Mouse (Mus musculus) urinary bladder, adult 2 months (tissue): Measurements from ENCODE around the gene Loxl1. TPM values are rescaled to one million over a fixed set of nuclear protein-coding genes. Genes with fewer than 3 reads are reported as not detected.

Experiments
- DNase-seq: peaks from one replicate; pipeline ENCODE4 v3.0.0; 2022; ENCODE audit warnings: low spot score
- polyA plus RNA-seq: library from polyadenylated mRNA; depleted of rRNA; stranded (reverse); fragments of >200 nt; gene quantifications from 2 replicates; pipeline ENCODE4 v1.2.3, GENCODE M21; 2012

Gene Loxl1
- polyA plus RNA-seq, 1 experiment: 56.0 TPM

DNA sequence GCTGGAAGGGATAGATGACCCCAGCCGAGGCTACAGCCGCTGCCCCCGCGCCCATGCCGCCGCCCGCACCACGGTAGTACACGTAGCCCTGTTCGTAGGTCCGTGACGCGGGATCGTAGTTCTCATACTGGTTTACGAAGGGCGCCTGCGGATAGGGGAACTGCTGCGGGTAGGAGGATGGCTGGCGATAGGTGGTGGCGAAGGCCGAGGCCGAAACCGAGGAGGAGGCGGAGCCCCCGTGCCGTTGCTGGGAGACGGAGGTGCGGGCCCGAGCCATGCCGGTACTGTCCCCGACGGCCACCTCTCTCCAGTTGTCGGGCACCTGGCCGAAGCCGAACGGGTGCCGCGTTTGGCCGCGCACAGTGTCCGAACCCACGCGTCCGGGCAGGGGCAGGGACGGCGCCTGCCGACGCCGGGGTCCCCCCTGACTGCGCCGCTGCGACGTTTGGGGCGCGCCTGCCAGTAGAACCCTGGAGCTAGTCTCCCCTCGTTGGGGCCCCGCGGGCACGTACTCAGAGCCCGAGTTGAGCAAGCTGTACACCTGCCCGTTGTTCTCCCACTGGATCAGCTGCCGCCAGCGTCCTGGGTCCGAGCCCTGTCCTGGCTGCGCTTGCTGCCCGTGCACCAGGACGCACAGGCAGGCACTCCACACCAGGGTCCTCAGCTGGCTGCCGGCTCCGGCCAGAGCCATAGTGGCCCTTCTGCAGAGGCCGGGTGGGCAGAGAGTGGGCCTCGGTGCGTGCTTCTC is 616 bp downstream of the Loxl1 start:
- DNase-seq: no peak

DNA sequence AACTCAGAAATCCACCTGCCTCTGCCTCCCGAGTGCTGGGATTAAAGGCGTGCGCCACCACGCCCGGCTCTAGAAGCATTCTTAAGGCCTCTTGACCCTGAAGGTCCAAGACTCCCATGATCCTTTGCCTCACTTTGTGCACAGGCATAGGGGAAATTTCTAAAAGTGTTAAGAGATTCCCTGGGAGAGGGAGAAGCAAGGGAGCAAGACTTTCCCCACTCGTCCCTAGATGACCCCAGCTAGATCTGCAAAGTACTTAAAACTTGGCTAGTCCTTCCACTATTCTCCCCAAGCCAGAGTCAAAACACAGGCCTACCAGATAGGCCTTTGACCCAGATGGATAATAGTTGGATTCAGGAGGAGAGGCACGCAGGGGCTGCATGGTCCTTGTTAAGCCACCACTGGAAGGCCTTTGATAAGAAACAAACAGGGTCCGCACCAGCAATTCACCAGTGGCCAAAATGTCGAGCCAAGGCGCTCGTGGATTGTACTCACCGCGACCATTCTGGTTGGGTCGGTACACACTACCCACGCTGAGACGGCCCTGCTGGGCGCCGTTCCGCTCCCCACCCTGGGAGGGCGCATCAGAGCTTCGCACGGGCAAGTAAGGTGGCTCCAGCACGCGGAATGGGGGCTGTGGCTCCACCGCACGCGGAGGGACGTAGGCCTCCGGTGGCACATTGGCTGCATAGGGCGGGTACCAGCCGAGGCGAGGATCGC is 1.6 kb downstream of the Loxl1 start:
- no peak for DNase-seq

DNA sequence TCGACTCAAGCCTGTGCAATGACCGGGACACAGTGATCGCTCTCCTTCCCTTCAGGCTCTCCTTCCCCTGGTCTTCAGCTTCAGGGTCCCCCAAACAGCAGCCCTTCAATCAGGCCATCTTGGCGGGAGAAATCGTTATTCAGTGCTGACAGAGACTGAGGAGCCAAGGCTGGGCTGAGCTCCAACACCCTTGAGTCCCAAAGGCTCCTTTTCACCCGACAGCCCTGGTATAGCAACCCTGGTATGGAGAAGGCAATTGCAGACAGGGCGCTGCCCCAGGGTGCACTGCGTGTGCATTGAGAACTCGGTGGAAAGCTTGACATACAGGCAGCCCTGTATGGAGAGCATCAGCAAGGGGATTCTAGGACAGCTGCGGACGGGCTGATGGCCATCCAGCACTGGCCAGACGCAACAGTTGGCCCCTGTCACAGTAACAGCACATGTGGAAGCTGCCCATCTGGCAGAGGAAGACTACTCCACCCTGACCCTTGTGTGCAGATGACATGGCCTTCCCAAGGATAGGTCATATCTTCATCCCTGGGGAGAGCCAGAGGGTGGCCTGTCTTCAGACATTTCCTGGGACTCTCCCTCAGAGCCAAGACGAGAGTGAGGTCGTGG is 2.8 kb downstream of the Loxl1 start:
- DNase-seq: no peak

DNA sequence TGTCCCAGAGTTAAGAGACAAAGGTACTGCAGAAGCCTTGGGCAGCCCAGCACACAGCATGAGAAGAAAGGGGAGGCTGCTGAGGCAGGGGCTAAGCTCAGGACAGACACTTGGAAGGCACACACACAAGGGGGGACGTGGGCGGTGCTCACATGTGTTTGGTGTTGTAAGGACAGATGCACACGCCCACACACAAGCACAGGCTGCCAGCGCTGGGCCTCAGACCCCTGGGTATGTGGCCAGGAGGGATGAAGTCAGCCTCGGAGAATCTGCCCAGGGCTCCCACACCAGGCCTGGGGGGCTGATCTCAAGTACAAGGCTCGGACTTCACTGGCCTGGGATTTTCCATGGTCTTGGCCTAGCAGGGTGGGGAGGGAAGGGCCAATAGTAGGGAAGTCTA is 4.6 kb downstream of the Loxl1 start:
- DNase-seq: no peak

DNA sequence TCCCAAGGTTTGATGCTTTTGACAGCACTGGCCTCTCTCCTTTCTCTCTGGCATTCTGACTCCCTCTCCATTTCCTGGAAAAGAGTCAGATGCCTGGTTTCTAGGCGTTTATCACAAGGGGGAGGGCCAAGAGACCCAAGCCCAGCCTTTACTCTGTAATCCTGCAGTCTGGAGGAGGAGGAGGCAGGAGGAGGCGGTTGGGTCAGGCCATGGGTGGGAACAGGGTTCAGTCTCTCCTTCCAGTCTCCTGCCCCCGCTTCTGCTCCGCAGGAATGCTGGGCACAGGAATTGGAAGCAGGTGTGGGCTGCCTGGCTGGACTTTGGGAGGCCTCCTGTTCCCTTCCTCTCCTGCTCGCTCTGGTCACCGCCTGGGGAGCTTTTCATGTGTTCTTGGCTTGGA is 7.3 kb downstream of the Loxl1 start:
- DNase-seq: no peak

DNA sequence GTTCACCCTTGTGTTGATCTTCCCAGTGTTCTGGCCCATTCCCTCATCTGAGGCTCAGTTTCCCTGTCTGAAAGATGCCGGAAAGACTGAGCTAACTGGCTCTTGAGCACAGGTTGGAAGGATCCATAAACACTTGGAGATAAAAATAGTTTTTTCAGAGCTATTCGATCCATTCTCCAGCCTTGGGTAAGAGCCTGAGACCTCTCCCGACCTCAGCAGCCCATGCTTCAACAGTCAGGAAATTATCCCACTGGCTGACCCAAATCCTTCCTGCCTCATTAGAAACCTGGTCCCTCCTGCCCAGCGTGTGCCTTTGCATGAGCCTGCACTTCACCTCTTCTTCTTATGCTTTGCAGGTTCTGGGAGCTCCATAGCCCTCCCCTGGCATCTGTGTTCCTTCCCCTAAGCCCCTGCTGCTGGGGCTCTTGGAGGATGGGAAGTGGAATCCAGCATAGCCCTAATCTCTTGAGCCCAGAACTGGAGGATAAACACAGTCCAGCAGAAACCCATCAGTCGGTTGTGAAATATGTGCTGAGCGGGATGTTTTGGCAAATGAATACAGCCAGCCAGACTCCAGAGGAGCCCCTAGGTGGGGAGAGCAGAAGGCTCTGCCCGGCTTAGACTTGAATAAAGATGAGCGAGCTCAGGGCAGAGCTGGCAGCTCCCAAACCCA is 9.3 kb downstream of the Loxl1 start:
- no peak for DNase-seq

DNA sequence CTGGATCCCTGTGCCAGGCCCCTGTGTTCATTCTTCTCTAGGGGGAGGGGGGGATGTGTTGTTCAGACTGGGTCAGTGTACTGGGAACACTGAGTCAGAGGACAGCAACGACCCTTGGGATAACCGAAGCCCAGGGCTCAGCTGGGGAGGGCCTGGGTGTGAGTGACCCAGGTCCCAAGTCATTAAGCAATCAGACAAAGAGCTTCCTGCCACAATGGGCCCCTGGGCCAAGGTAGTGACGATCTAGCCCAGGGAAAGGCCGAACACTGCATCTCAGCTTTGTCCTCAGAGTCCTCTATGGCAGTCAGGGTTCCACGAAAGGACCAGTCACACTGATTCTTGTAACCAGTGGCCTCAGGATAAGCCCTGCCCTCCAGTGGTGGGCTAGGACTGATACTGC is 9.9 kb downstream of the Loxl1 start:
- no peak for DNase-seq

DNA sequence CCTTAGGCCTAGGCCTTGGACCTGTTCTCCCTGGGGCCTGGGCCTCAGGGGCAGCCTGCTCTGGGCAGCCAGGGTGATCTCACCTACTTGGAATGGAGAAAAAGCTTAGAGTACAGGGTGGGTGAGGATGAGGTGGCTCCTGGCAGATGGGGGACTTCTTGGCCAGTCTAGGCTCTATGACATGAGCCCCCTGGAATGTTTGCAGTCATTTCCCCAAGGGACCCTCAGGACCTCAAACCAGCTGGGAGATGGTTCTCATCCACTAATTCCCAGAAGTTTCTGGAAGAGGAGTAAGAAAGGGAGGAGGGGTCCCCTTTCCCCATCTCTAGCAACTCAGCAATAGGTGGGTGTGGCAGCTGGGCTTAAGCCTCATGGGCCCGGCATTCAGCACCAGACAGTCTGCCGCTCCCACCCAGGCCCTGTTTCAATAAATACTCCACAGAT is 13.6 kb downstream of the Loxl1 start:
- DNase-seq: no peak

DNA sequence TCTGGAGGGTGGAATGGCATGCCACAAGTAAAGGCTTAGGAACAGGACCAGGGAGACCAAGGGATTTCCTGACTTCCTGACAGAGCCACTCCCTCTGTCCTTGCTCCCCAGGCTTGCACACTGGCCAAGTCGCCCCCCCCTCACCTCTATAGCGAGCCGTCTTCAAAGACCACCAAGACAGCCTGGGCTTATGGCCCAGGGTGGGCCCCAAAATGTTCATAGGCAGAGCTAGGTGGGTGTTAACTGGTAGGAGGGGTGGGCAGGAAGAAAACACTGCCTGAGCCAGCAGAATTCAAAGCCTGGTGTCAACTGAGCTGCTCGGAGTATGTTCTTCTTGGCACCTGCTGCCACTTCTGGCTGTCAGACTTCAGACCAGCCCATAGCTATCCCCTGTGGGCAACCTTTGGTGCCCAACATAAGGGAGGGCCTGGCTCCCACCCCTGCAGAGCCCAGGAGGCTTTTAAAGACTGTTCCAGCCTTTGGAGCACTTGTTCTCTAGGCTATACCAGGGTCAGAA is 15.0 kb downstream of the Loxl1 start:
- DNase-seq: no peak

DNA sequence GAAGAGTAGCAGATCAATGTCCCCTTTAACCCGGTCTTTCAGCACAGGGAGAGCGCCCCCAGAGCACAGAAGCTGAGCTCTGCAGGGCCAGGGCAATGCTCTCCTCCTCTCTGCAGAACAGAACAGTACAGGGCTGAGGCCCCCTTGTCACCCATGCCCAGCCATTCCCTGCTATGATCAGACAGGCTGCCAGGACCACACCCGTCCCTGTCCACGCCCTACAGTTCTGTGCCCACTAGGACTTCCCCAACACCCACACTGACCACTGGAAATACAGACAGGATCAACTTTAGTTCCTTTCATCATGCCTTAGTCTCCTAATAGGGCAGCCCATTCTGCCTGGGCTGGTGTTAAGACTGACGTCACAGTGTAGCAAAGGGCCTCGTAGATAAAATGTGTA is 15.9 kb downstream of the Loxl1 start:
- DNase-seq: no peak

DNA sequence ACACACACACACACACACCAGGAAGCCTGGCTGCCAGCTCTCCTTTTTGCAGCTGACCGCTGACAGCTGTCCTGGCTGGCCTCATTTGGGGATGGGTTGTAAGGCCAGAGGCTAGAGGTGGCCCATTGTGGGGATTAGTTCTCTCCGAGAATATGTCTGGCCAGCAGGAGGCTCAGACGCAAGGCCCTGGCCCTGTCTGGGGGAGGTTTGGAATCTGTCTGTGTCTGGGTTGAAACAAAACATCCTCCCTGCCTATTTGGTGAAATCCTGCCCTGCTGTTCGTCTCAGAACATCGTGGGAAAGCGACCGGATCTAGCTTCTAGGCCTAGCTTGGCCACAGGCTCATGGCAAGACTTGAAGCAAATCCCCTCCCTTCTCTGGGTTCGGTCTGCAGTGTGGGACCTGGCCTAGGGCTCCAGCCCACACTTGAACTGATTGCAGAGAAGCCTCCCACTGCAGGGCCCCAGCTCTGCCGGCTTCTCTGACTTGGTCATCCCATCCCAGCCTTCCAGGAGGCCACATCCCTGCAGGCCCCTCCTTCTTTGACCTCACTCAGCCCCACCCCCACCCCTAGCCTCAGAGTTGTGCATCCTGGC is 17.1 kb downstream of the Loxl1 start:
- DNase-seq: no peak

DNA sequence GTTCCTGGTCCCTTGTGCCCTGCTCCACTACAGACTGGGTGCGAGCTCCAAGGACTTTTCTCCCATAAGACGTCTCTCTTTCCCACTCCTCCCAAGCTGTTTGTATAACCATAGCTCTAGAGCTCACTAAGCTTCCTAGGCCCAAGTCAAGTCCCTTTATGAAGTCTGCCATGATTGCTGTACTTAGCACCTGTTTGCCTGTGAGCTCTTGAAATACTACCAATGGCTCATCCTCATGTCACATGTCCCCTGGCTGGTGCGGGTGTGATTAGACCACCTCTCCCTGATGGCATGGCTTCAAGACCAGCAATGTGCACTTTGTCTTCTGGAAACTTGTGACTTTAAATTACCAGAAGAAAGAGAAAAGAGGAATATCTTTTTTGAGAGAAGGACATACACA is 17.6 kb downstream of the Loxl1 start:
- no peak for DNase-seq

DNA sequence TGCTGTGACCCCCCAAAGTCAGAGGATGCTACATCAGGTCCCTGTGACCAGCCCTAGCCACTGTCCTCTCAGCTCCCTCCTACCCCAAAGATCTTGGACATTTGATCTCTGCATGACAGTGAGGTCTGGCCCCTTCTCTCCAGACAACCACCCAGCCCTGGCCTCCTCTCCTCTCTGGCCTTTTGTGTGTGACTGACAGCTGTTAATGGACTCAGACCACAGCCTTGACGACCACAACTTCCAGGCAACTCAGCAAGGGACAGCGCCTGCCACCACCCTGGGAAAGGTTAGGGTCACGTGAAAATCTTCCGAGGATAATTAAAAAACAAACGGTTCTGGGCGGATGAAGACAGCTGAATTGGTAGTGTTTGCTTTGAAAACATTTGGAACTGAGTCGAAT is 18.5 kb downstream of the Loxl1 start:
- DNase-seq: no peak

DNA sequence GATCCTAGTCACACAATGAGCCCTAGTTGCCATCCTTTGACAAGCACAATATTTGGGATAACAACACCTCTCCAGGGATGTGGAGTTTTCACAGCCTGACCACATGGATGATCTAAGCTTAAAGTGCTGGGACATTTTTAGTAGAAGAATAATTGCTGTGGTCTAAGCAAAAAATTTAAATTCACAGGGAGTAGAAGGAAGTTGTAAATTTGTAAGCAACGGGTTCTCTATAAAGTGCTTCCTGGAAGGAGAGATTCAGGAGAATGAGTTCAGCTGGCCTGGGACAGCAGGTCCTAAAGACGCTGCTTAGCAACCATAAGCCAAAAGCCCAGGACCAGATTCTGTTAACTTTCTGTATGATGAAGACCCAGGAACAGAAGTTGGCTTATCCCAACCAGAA is 23.1 kb downstream of the Loxl1 start:
- DNase-seq: no peak

DNA sequence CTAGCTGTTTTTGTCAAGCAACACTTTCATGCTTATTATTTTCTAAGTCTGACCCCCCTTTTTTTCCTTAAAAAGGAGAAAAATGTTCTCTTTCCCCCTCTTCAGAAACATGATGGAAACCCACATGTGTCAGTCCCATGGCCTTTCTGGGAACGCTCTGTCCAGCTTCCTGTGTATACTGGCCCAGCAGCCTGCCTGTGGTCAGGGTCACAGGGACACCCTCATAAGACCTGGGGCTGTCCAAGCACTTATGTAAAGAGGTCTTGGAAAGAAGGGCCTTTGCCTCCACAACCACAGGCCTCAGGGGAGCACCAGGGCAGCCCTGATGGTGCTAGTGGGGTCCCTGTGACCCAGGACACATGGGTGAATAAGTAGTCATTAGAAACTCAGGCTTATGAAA is 23.9 kb downstream of the Loxl1 start:
- DNase-seq: no peak

DNA sequence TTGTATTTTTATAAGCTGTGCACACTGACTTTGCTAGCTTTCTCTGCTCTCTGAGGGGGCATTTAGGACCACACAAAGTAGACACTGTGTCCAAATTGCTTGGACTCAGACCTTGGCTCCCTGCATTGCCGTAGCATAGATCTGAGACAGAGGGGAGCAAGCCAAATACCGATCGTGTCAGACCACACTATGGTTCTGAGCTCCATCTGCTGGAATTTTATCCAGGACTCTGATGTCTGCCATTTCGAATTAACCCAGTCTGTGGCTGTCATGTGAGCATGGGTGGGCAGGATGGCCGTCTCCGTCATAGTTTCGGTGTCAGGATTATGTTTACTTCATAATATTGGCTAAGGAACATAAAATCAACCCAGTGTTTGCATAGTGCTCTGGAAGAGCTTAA is 29.6 kb downstream of the Loxl1 start:
- no peak for DNase-seq

DNA sequence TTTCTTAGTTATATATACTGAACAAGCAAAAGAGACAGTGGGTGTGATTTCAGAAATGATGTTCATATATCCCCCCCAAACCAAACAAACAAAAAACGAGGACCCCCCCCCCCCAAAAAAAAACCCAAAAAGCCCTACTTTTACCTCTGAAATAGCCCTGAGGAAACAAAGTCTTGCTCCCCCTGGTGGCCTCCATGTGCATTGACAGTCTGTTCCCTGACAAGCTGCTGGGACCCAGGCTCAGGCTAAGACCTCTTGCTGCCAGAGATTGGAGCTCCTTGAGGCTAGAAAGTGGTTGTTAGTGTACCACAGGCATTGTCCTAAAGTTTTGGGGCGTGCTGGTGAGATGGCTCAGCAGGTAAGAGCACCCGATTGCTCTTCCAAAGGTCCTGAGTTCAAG is 31.4 kb downstream of the Loxl1 start:
- DNase-seq: no peak

DNA sequence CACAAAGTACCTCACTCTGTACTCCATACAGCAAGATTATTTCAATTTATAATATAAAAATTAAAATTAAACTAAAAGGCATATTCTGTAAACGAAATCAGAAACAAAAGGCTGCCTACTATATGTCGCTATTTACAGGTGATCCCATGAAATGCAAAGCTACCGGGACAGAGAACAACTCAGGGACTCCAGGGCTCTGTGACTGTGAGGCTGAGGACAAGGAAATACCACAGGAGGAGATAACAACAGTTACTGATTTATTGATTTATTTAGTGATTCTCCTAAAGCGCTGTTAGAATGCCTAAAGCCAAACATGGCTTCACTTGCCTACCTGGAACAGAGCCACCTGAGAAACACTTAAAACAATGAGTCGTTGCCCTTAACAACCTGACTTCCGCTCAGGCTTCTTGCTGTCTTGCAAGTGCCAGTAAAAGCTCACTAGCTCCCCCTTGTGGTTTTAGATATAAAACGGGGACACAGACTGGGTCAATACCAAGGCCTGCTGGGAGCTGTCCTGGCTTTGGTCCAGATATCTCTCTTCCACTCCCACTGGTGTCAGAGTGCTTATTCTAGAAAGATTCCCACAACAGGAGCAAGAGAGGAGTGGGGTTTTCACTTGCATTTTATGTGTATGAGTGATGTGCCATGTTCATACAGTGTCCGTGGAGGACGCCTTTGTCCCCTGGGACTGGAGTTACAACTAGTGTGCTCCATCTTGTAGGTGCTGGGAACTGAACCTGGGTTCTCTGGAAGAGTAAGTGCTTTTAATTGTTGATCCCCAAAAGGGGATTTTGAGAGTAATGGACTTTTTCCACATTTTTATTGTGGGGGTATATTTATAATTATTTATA is 32.5 kb downstream of the Loxl1 start:
- no peak for DNase-seq

DNA sequence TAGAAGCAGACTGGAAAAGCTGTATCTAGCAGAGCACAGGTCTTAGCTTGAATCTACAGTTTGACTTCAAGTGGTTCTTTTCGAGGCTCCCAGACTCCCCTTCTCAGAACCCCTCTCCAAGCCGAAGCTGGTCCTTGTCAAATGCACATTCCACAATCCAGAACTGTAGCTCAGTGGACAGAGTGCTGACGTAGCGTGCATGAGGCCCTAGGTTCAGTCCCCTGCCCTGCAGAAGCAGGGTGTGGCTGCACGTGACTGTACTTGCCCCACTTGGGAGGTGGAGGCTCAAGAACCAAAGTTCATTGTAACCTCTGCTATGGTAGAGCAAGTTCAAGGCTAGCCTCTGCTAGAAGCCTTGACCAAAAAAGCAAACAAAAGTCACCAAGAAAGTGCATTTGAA is 33.2 kb downstream of the Loxl1 start:
- DNase-seq: no peak

DNA sequence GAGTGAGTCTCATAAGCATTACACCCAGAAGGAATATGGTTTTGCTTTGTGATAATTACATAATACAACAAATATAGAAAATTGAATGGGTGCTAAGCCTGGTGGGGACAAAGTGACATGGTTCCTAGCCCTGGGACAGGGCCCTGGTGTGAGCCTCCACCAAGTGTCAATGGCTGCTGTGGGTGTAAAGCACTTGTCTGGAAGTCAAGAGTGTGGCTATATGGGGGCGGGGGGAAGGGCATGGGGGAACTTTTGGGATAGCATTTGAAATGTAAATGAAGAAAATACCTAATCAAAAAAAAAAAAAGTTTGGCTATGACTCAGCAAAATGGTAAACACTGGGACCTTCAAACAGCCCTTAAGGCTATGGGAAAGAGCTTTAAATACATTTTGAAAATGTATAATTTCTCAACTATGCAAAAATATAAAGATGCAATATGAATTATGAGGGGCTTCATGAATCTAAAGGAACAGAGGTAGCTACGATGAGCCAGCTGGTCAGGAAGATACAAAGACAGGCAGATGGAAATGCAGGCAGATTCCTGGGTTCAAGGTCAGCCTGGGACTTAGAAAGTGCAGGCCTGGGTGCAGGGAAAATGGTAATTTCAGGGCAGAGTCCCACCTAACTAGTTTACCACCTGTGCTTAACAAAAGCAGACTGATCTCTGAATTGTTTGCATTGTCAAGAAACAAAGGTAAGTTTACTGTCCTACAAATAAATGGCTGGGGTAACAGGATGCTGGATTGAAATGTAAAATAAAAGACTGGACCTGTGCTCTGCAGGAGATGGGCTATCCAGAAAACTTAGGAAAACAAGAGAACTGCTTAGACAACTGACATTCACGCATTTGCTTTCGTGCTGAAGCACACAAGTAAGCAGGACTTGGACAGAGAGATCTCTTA is 33.9 kb downstream of the Loxl1 start:
- DNase-seq: no peak
